Mouse (Mus musculus) liver, adult 2 months (tissue): ENCODE data around the gene Atp11a.

Experiments
- CTCF ChIP-seq: fragments of 200-500 bp; IDR thresholded peaks from 2 replicates; pipeline ENCODE4 v1.5.1; 2011; ENCODE audit warnings: low read depth, low read length, control low read depth
- POLR2A ChIP-seq: fragments of 200-500 bp; IDR thresholded peaks from 2 replicates; pipeline ENCODE4 v1.6.1; 2011; ENCODE audit warnings: low read length, control low read depth; ENCODE audit not compliant: insufficient read depth; ENCODE audit errors: extremely low read depth

DNA sequence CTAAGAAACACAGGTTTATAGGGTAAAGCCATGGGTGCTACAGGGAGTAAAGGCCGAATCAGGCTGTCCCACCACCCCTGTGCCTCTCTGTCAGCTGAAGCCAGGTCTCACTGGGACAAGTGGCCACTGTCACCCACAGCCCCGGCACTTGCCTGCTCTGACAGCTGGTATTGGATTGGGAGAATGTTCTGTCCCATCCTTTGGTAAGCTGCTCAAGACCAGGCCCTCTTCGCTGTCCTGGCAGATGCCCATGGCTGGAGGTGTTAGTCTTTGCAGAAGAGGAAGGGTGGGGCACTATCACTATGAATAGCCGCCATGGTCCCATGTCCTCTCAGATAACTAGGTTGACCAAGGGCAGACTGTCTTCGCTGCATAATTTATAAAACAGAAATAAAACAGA is 76.8 kb downstream of the Atp11a start:
- TF ChIP-seq CTCF (no peak), POLR2A (no peak)
